Mouse (Mus musculus) left cerebral cortex, postnatal 36 days (tissue): Measurements from ENCODE around the gene Ccdc71l. TPM values are rescaled to one million over a fixed set of nuclear protein-coding genes. Genes with fewer than 3 reads are reported as not detected.

Experiments
- DNase-seq, 2 experiments: peaks; one replicate each; pipeline ENCODE4 v3.0.0; 2021 to 2022; ENCODE audit warnings: low spot score in 2 of 2, mixed read lengths in 1 of 2
- intact Hi-C: fragments of 180-260 bp; cut with DNase I; formaldehyde crosslinking; loops from one replicate; pipeline ENCODE4 v1.15.1; 2025
- total RNA-seq, 2 experiments: library from RNA; stranded (reverse); gene quantifications; 2 replicates each; pipeline ENCODE4 v1.2.3; 2021

Ccdc71l gene
- total RNA-seq, result 10 to 100 TPM; 13.2 to 13.5 TPM

DNA sequence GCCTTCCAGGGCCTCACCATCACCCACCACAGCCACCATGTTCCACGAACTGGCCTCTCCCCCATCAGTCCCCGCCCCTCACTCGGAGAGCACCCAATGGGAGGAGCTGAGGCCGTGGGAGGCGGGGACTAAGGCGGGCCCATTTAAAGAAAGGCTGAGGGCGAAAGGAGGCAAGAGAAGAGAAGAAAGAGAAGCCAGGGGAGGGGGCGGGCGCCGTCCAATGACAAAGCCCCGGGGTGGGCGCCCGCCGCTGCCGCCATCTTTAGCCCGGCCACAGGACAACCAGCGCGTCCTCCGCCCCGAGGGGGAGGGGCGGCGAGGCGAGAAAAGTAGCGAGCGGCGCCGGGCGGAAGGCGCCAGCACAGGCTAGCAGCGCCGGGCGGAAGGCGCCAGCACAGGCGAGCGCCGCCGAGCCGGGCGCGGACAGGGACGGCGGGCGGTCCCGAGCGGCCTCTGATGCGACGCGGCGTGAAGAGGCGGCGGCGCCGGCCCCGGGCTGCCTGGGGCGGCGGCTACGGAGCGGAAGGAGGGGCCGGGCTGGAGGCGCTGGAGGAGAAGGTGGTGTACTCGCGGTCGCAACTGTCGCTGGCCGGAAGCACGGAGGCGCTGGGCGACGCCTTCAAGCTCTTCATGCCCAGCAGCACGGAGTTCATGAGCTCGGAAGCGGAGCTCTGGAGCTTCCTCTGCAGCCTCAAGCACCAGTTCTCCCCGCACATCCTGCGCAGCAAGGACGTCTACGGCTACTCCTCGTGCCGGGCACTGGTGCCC is at the start of gene Ccdc71l:
TSS of gene Ccdc71l (plus strand) at position 177 of the 768 bp plus-strand sequence.
- intact Hi-C loops, result loop anchor here (2.0 to 5.0 kb wide), 2 partner anchors 86 to 439 kb away; partner anchors contain the start of gene Nampt
- peak; percentile 74 to 81 for DNase-seq

DNA sequence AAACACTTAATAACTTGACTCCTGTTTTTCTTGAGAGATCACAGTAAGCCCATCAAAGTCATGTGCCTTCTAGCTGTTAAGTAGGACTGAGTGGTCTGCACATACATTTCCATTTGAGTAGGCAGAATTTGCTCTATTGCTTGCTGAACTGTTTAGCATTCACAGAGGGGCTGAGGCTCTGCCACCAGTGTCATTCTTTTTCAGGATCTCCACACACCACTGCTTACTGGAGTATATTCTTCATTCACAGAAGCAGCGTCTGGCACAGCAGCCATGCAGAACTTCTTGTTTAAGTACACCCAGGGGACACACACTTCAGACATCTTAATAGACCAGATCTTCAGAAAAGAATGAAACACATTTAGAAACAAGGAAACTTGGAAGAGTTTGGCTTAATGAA is 39.4 kb upstream of the Ccdc71l start:
- no peak for DNase-seq
- intact Hi-C loops, result no loop called here

DNA sequence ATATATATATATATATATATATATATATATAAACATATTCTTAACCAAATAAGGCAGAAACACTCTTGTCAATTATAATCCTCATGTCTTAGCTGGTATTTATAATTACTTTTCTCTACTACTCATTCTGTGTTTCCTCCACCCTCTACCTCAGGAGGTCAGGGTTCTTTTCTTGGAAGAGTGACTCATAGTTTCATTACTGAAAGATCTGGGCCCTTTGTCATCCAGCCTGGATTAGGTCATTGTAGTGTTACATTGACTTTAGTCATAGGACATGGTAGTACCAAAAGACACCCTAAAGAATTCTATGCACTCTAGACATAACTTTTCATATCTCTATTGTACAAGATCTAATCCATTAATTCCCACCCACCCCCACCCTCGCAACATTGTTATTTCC is 35.0 kb upstream of the Ccdc71l start:
- intact Hi-C loops, result no loop called here
- no peak for DNase-seq

DNA sequence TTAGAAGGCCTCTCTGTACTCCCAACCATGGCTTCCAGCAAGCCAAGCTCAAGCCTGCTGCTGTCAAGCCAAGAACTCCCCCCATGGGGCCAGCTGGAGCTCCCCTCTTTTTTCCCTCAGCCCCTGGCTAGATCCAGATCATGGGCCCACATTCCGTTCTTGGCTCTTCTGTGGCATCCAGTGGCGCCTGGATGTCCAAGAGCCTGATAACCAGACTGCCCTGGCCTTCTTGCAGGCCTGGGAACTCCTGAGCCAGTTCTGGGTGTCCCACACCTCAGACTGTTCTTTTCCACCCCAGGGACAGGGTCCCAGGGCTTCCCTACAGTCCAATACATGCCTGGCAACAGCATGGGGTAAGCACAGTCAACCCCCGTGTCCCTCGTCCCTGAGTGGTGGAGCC is 32.4 kb upstream of the Ccdc71l start:
- intact Hi-C loops, result no loop called here
- no peak for DNase-seq

DNA sequence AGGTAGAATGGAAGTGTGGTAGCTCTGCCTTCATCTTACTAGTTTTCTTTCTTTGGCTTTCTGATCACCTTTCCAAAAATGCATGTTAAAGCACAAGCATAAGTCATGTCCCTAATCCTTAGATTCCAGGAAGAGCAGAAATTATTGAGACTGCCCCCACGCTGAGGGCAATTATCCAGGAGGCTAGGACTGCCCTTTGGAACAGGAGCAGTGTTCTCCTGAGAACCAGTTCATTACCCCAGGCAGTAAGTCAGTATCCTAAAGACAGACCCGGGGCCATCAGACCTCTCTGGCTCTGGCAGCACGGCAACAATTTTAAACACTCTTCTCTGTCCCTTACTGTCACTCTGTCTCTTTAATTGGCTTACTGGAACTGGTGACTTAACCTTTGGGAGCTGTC is 30.0 kb upstream of the Ccdc71l start:
- DNase-seq, result no peak
- intact Hi-C loops, result no loop called here

DNA sequence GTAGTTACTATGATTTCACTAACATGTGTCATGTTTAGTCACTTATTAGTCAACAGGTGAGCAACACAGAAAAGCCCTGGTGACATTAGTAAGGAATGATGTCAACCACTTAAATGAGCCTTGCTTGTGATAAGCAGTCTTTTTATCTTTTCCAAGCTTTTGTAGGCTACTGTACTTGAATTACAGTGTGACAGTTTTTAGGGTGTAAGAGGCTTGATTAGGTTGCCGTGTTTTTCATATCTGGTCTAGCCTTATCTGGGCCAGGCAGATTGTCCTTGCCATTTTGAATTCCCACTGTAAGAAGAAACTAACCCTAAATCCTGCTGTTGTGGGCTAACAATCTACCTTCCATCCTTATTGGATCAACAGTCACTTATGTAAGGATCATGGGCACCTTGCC is 26.6 kb upstream of the Ccdc71l start:
- intact Hi-C loops, result no loop called here
- DNase-seq, result no peak

DNA sequence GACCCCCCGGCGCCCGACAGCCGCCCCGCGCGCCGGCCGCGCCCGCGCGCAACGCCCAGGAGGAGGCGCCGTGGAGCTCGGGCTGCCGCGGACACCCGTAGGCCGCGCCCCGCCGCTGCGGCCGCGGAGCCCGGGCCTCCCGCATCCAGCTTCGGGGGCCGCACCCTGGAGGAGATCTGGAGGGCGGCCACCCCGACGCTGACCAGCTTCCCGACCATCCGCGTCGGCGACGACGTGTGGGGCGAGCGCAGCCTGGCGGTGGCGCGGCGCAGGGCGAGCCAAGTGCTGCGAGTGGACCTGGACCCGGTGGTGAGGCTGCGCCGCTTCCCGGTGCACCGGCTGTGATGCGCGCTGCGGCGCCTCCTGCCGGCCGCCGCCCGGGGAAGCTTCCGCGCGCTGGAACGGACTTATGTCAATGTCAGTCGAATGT is 807 bp downstream of the Ccdc71l start:
- DNase-seq, result peak; percentile 85 to 86
- intact Hi-C loops, result loop anchor here (2.0 to 5.0 kb wide), 2 partner anchors 87 to 438 kb away; partner anchors contain the start of gene Nampt

DNA sequence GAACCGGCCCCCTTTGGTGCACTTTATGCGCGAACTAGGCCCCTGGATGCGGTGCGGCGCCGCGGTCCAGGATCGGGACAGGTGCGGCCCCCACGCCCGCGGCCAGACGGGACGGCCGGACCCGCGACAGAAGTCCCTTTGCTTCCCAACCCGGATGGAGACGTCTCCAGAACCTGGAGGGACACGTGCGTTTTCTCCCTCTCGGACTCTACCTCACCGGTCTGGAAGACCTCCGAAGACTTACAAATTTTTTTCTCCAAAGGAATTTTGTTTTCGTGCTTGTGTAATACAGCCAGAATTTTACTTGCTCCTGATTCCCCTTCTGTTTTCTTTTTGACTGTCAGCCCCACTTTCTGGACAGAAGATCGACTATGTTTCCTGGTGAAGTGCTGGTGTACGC is 1.2 kb downstream of the Ccdc71l start:
- DNase-seq, result no peak
- intact Hi-C loops, result loop anchor here (2.0 to 10.0 kb wide), 4 partner anchors 87 to 515 kb away; partner anchors contain the start of gene Nampt

DNA sequence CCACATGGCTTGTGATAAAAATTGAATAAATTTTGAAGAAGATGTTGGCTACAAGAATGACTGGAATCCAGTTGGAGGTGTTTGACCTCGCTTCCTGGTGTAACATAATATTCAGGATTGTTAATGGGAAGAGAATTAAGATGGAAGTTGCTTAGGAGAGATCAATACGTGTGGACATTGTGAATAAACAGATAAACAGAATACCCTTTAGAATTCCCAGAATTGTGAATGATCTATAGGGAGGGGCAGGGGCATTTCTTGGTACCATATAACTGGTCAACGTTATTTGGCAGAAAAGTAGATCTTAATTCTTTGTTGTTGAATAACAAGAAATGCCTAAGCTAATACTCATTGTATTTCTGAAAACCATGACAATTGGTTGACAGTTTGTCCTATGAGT is 2.0 kb downstream of the Ccdc71l start:
- no peak for DNase-seq
- intact Hi-C loops, result loop anchor here (10.0 kb wide), 2 partner anchors 416 to 514 kb away; no protein-coding TSS in a partner anchor

DNA sequence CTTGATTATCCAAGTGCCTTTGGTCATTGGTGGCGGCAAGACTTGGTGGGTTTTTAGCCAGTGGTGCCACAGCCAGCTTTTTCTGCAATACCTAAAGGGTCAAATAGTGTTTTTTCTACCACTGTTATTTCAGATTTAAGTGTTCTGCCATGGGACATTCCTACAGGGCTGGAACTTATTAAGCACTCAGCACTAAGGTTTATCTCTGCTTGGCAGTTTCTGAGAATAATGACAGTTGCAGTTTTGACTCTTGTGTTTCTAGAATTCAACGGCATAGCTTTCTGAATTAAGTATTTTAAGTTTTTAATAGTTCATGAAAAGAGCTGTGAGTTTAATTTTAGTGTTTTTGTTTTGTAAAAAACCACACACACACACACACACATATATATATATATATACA is 2.5 kb downstream of the Ccdc71l start:
- intact Hi-C loops, result loop anchor here (10.0 kb wide), 2 partner anchors 416 to 514 kb away; no protein-coding TSS in a partner anchor
- no peak for DNase-seq

DNA sequence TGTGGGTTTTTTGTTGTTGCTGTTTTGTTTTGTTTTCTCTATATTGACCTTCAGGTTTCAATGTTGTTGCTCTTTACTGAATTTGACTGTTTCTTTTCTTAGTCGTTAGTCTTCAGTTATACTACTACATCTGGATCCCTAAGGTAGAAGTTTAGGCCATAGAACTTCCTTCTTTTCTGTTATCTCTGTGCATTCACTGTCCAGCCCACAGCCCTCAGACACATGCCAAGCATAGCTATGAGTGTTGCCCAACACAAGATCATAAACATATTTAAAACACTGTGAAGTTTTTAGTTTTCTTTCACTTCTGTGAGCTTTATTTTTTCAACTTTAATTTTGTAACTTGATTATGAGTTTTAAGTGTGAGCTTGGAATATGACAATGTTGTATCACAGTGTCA is 41.0 kb downstream of the Ccdc71l start:
- intact Hi-C loops, result no loop called here
- DNase-seq, result no peak

DNA sequence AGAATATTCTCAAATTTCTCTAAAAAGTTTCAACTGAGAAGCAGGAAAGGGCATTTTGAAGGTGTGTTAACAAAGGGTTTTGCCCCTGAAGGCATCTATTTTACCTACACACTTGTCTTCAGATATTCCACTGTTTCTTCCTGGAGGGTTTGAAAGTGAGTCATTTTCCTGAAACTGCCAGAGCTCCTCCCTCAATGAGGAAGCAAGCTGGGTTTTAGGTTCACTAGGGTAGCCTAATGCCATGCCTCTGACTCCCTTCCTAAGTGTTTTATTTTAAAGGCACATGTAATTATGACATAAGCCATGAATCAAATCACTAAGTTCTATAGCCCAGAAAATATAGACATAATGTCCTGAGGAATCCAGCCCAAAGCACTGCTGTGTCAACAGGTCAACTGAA is 49.3 kb downstream of the Ccdc71l start:
- intact Hi-C loops, result no loop called here
- DNase-seq, result no peak

DNA sequence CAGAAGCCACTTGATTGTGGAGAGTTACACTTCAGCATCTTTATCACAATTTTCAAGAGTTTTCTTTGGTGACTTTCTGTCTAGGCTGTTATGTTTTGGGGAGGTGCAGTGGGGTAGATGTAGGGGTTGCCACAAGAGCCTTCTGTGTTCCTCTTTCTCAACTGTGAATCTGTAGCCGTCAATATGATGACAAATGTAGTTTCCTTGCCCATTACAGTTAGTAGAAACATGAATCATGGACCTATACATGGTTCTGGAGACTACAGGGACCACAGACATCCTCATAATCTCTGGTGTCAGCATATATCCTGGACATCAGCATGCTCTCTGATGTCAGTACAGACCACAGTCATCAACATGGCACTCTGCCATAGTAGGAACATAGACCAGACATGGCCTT is 52.5 kb downstream of the Ccdc71l start:
- intact Hi-C loops, result no loop called here

More for the DNA sequence above, 52.5 kb downstream of the Ccdc71l start:
- no peak for DNase-seq

Other genes with a start within 250 kb of the Ccdc71l start
- 1 to 10 TPM; 3.4 to 3.9 TPM for gene Pik3cg, start 170.0 kb upstream of the Ccdc71l start, total RNA-seq